Mouse (Mus musculus) heart, postnatal 0 days (tissue): ENCODE data around the gene Krtap10-4. TPM values are rescaled to one million over a fixed set of nuclear protein-coding genes. Genes with fewer than 3 reads are reported as not detected.
A peak's percentile ranks its signal among the peaks of the same experiment; 100 is the strongest.
"Not testable (repeated sequence)": the region's sequence is repeated elsewhere in the genome, so short reads cannot be mapped to it uniquely, and the experiment has no call there.

ENCODE experiments used
- ATAC-seq: fragments of 200-750 bp; cut with Nextera tagmentation; 2 replicates; pipeline ENCODE4 v1.8.0; 2017; ENCODE audit warnings: low read depth, moderate number of reproducible peaks, moderate library complexity; ENCODE audit not compliant: insufficient read depth
- DNase-seq: peaks from one replicate; pipeline ENCODE4 v3.0.0-alpha.2; 2016; ENCODE audit warnings: low spot score
- H3K27ac ChIP-seq: fragments of 300-500 bp; sonication (generic); 2 replicates; pipeline ENCODE4 v1.5.1; 2014; ENCODE audit warnings: low read depth, mild to moderate bottlenecking
- H3K27me3 ChIP-seq: fragments of 300-500 bp; sonication (generic); 2 replicates; pipeline ENCODE4 v1.6.1; 2014; ENCODE audit warnings: low read length, mixed read lengths; ENCODE audit not compliant: control insufficient read depth, insufficient read depth
- H3K36me3 ChIP-seq: fragments of 300-500 bp; sonication (generic); replicated peaks from 2 replicates; pipeline ENCODE4 v1.6.1; 2014; ENCODE audit warnings: low read length, mixed read lengths; ENCODE audit not compliant: control insufficient read depth, insufficient read depth
- H3K4me1 ChIP-seq: fragments of 300-500 bp; sonication (generic); 2 replicates; pipeline ENCODE4 v1.6.1; 2014; ENCODE audit warnings: antibody characterized with exemption; ENCODE audit not compliant: control insufficient read depth, insufficient read depth
- H3K4me2 ChIP-seq: fragments of 300-500 bp; sonication (generic); 2 replicates; pipeline ENCODE4 v1.6.1; 2014; ENCODE audit warnings: low read depth, mild to moderate bottlenecking, low read length, moderate library complexity
- H3K4me3 ChIP-seq: fragments of 300-500 bp; sonication (generic); 2 replicates; pipeline ENCODE4 v1.5.1; 2014; ENCODE audit warnings: low read depth, low read length
- H3K9ac ChIP-seq: fragments of 300-500 bp; sonication (generic); replicated peaks from 2 replicates; pipeline ENCODE4 v1.6.1; 2014; ENCODE audit warnings: low read depth, low read length, mixed read lengths
- H3K9me3 ChIP-seq: fragments of 300-500 bp; sonication (generic); replicated peaks from 2 replicates; pipeline ENCODE4 v1.6.1; 2016; ENCODE audit warnings: low read length; ENCODE audit not compliant: control insufficient read depth
- CTCF ChIP-seq: IDR thresholded peaks from 2 replicates; pipeline ENCODE4 v1.5.1; 2016; ENCODE audit warnings: antibody characterized with exemption, control low read depth, low read depth
- EP300 ChIP-seq: IDR thresholded peaks from 2 replicates; pipeline ENCODE4 v1.6.1; 2016; ENCODE audit warnings: antibody characterized with exemption, low read depth
- WGBS: fragments of 180-500 bp; shearing (Covaris S2); extraction: QIAGEN DNeasy Blood & Tissue Kit; methylation state at CpG from one replicate; pipeline ENCODE4 v1.1.7; 2014; 5-methylcytosine and 5-hydroxymethylcytosine counted together
- polyA plus RNA-seq: library from polyadenylated mRNA; unstranded; fragments of >200 nt; fragmentation: Nextera tagmentation; extraction: Ambion mirVana; gene quantifications from 2 replicates; pipeline ENCODE4 v1.2.1, GENCODE M21; 2015
- total RNA-seq: library from RNA; depleted of rRNA; stranded (reverse); fragments of >200 nt; gene quantifications from 2 replicates; pipeline ENCODE4 v1.2.3, GENCODE M21; 2014; ENCODE audit warnings: low replicate concordance

Krtap10-4 gene
- total and polyA plus RNA-seq, 2 experiments from 2014 or later: not detected

DNA sequence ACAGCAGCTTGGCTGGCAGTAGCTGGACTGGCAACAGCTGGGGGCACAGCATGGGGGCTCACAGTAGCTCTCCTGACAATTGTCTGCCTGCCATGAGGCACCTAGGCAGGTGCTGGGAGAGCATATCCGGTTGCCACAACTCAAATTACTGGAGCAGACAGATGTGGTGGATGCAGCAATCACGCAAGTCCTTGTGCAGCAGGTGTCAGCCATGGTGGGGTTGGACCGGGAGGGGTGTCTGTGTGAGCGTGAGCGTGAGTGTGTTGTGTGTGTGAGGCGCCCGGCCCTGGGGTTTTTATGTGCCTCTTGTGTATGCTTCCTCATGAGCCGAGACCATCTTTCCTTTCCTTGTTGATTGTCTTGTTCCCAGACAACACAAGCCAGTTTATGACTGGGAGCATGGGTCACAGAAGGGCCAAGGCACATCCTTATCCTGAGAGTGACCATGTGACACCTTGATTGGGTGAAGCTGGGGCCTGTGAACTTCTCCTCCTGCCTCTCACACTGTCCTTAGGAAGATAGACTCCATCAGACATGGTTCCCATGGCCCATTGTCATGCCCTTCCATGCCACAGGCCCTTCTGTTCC lies 27.9 kb downstream of the Krtap10-4 start, which contains the start of gene Gm19668:
Gene Gm19668 (minus strand): TSS at position 213 of the 588 bp plus-strand sequence.
- Histone ChIP-seq H3K27ac (no peak within 1 kb of the TSS), H3K4me1 (no peaks in the 10 kb centered on the region)
- WGBS: 69% methylated on average over 8 of the region's 8 CpGs

DNA sequence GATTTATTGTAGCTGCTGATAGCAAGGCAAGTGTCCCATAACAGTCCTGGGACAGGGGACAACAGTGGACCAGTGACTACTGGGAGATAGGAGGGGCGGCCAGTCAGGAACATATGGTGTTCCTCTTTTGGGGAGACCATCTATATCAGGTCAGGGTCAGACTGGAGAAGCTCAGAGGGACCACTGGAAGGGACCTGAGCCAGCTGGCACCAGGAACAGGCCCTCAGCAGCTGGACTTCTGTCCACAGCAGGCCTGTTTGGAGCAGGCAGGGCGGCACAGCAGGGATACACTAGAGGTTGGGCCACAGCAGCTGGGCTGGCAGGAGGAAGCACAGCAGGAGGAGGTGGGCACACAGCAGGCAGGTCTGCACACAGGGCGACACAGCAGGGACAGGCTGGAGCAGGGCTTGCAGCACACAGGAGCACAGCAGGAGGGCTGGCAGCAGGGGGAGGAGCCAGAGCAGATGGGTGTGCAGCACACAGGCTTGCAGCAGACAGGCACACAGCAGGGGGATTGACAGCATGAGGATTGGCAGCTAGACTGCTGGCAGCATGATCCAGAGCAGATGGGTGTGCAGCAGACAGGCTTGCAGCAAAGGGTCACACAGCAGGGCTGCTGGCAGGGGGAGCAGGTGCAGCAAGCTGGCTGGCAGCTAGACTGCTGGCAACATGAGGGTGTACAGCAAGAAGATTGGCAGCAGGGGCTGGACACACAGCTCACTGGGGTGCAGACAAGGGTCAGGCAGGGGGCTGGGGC lies 28.6 kb downstream of the Krtap10-4 start:
- not testable (repeated sequence) for H3K9ac ChIP-seq, H3K9me3 ChIP-seq, H3K4me2 ChIP-seq, H3K4me3 ChIP-seq, H3K27me3 ChIP-seq, H3K36me3 ChIP-seq, DNase-seq, H3K27ac ChIP-seq, H3K4me1 ChIP-seq
- WGBS: 30% methylated on average over 3 of the region's 3 CpGs
- peak; percentile 17; the same call in 1 of the 2 replicates for ATAC-seq

More for the DNA sequence above, 27.9 kb downstream of the Krtap10-4 start, which contains the start of gene Gm19668:
- TF ChIP-seq CTCF: no peak
- no peak for TF ChIP-seq EP300
- no peaks in the 10 kb centered on the region for H3K9me3 ChIP-seq
- H3K36me3 ChIP-seq: no peaks in the 10 kb centered on the region
- H3K4me3 ChIP-seq: no peak within 1 kb of the TSS
- no peaks in the 10 kb centered on the region for H3K27me3 ChIP-seq
- ATAC-seq (no peak), DNase-seq (no peak)
- no peak within 1 kb of the TSS for H3K9ac ChIP-seq
- H3K4me2 ChIP-seq: no peak within 1 kb of the TSS

- no peaks in the 10 kb centered on the region for H3K36me3 ChIP-seq
- DNase-seq (peak; percentile 47), ATAC-seq (peak; percentile 39)
- no peaks in the 10 kb centered on the region for H3K4me1 ChIP-seq
- no peak overlapping the region for H3K4me2 ChIP-seq
- H3K27me3 ChIP-seq: no peaks in the 10 kb centered on the region
- no peaks in the 10 kb centered on the region for H3K9me3 ChIP-seq
- no peak overlapping the region for H3K27ac ChIP-seq
- H3K9ac ChIP-seq: no peak overlapping the region
- no peak overlapping the region for H3K4me3 ChIP-seq
- TF ChIP-seq EP300 (no peak), CTCF (no peak)
- WGBS: 14% methylated on average over 3 of the region's 3 CpGs
Observed at GRCm38 (mm10) chr10:77797677-77798076, 29.2 kb downstream of the Krtap10-4 start.

DNA sequence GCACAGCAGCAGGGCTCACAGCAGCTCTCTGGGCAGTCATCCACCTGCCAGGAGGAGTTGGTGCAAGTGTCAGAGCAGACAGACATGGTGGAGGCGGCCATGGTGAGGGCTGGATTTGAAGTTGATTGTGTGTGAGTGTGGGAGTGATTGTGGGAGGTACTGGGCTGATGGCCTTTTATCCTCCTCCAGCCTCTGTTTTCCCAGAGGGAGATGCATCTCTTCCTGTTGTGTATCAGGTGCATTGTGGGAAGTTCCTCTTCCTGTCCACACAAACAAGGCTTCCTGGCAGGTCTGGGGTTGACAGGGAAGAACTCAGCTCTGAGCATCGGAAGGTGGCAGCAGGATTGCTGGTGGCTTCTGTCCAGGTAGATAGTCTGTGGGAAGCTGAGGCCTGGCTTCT lies 31.9 kb downstream of the Krtap10-4 start, which contains the start of gene Gm9639:
Gene Gm9639 (minus strand): TSS at position 101 of the 400 bp plus-strand sequence.
- no peaks in the 10 kb centered on the region for H3K9me3 ChIP-seq
- no peak within 1 kb of the TSS for H3K4me2 ChIP-seq
- H3K36me3 ChIP-seq: no peaks in the 10 kb centered on the region
- H3K4me3 ChIP-seq: no peak within 1 kb of the TSS
- TF ChIP-seq CTCF: no peak
- TF ChIP-seq EP300: no peak
- ATAC-seq (no peak), DNase-seq (no peak)
- H3K27me3 ChIP-seq: no peaks in the 10 kb centered on the region
- H3K4me1 ChIP-seq: no peaks in the 10 kb centered on the region
- no peak within 1 kb of the TSS for H3K27ac ChIP-seq
- 63% methylated on average over 2 of the region's 2 CpGs for WGBS
- no peak within 1 kb of the TSS for H3K9ac ChIP-seq

DNA sequence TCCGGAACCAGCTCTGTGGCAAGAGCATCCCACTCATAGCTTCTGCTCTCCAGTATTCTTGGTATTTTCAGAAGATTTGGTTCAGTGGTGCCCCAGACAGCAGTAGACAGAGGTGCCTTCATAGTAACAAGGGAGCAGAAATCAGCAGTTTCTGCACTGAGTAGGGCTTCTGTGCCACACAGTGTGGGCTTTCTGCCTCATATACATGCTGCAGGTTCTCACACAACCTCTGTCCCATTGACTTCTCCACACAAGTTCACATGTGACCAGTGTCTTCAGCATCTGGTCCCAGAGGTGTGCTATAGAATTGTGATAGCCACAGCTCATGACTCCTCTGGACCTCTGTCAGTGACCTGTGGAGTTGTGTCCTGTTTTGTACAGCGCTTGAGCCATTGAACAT lies 38.3 kb downstream of the Krtap10-4 start:
- no peak for TF ChIP-seq EP300
- no peak for TF ChIP-seq CTCF
- 85% methylated on average over 2 of the region's 2 CpGs for WGBS
- no peak for ATAC-seq

DNA sequence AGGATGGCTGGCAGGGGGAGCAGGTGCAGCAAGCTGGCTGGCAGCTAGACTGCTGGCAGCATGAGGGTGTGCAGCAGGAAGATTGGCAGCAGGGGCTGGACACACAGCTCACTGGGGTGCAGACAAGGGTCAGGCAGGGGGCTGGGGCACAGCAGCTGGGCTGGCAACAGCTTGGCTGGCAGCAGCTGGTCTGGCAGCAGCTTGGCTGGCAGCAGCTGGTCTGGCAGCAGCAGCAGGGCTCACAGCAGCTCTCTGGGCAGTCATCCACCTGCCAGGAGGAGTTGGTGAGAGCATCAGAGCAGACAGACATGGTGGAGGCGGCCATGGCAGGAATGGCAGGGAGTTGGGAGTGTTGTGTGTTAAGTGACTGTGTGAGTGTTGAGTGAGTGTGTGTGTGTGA lies 39.0 kb downstream of the Krtap10-4 start, which contains the start of gene Gm7137:
Gene Gm7137 (minus strand): TSS at position 325 of the 400 bp plus-strand sequence.
- H3K4me2 ChIP-seq, H3K9me3 ChIP-seq, H3K27ac ChIP-seq, H3K36me3 ChIP-seq, H3K4me3 ChIP-seq, DNase-seq, ATAC-seq, H3K4me1 ChIP-seq, H3K9ac ChIP-seq, H3K27me3 ChIP-seq: not testable (repeated sequence)
- 60% methylated on average over 1 of the region's 1 CpGs for WGBS

More for the DNA sequence above, 38.3 kb downstream of the Krtap10-4 start:
- Histone ChIP-seq H3K36me3 (no peaks in the 10 kb centered on the region), H3K9me3 (no peaks in the 10 kb centered on the region), H3K27ac (no peak overlapping the region), H3K27me3 (no peaks in the 10 kb centered on the region), H3K9ac (no peak overlapping the region), H3K4me1 (no peaks in the 10 kb centered on the region), H3K4me3 (no peak overlapping the region), H3K4me2 (no peak overlapping the region)
- DNase-seq: no peak

DNA sequence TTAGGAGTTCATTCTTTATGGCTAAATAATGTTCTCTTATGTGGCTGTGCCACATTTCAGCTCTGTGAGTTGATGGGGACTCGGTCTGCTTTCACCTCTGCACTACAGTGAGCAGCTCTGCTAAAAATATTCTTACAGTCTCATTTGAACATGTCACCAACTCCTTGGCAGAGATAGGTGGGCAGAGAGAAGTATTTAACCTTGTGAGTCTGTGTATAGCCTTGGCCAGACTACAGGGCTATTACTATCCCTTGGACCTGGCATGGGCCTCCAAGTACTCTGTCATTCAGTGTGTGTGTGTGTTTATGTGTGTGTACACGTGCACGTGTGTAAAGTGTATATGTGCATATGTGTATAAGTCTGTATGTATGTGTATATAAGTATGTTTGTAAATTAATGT lies 43.5 kb downstream of the Krtap10-4 start:
- H3K4me3 ChIP-seq, H3K4me1 ChIP-seq, H3K27ac ChIP-seq, H3K9ac ChIP-seq, H3K9me3 ChIP-seq, H3K27me3 ChIP-seq, H3K36me3 ChIP-seq, H3K4me2 ChIP-seq, DNase-seq: not testable (repeated sequence)
- WGBS: 10% methylated on average over 1 of the region's 3 CpGs
- ATAC-seq: peak; percentile 88

DNA sequence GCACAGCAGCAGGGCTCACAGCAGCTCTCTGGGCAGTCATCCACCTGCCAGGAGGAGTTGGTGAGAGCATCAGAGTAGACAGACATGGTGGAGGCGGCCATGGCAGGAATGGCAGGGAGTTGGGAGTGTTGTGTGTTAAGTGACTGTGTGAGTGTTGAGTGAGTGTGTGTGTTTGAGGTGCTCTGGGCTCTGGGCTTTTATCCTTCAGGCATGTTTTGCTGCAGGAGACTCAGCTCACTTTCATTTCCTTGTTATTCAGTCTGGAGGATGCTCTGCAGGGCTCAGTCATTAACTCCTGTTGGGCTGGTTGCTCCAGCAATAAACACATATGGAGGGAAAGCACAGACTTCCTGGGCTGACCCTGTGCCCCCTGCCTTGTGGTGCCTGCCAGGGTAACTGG lies 44.5 kb downstream of the Krtap10-4 start, which contains the start of gene Gm3250:
Gene Gm3250 (minus strand): TSS at position 101 of the 400 bp plus-strand sequence.
- WGBS: no CpG with 5 or more reads among the region's 1 CpGs
- not testable (repeated sequence) for H3K4me3 ChIP-seq, H3K9me3 ChIP-seq, H3K9ac ChIP-seq, DNase-seq, ATAC-seq, H3K36me3 ChIP-seq, H3K4me2 ChIP-seq, H3K27ac ChIP-seq, H3K27me3 ChIP-seq, H3K4me1 ChIP-seq
